Mouse (Mus musculus): ENCODE measurements around the gene Sipa1. TPM values are rescaled to one million over a fixed set of nuclear protein-coding genes. Genes with fewer than 3 reads are reported as not detected.

The Sipa1 gene
- polyA plus RNA-seq, 1 experiment from 2014 or later = 22.4 TPM

- no peak for ATAC-seq (ENCODE audit: low FRiP score)
- no peaks in the 10 kb centered on the region for H3K27me3 ChIP-seq
- 92% methylated on average over 13 of the region's 13 CpGs for WGBS
- no peaks in the 10 kb centered on the region for H3K9me3 ChIP-seq (replicated peaks)
- H3K9ac ChIP-seq = peak overlapping the region; percentile 78
- peak overlapping the region; percentile 72 for H3K4me2 ChIP-seq (replicated peaks)
- H3K36me3 ChIP-seq = peaks cover 53% of the 10 kb centered on the region
- peak overlapping the region; percentile 98 for H3K27ac ChIP-seq
- peaks cover 29% of the 10 kb centered on the region for H3K4me1 ChIP-seq
- H3K4me3 ChIP-seq = peak overlapping the region; percentile 70
These were observed 54.8 kb downstream of the Sipa1 start for GRCm38 (mm10) chr19:5608707-5609106.

- Histone ChIP-seq H3K4me3 (no peak overlapping the region; the same call in 1 of the 2 replicates), H3K9ac (peak overlapping the region; percentile 78; the same call in 1 of the 2 replicates), H3K9me3 (replicated peaks) (no peaks in the 10 kb centered on the region), H3K36me3 (peaks cover 60% of the 10 kb centered on the region), H3K27ac (no peak overlapping the region), H3K27me3 (no peaks in the 10 kb centered on the region), H3K4me1 (peaks cover 38% of the 10 kb centered on the region), H3K4me2 (replicated peaks) (peak overlapping the region; percentile 72; the same call in 1 of the 2 replicates)
- WGBS = 97% methylated on average over 26 of the region's 26 CpGs
- ATAC-seq (ENCODE audit: low FRiP score) = no peak
These were observed 55.6 kb downstream of the Sipa1 start for GRCm38 (mm10) chr19:5607705-5608410.

- Histone ChIP-seq H3K4me2 (replicated peaks) (no peak overlapping the region), H3K9me3 (replicated peaks) (no peaks in the 10 kb centered on the region), H3K4me1 (peaks cover 45% of the 10 kb centered on the region), H3K9ac (no peak overlapping the region), H3K27ac (no peak overlapping the region), H3K27me3 (no peaks in the 10 kb centered on the region), H3K36me3 (peaks cover 60% of the 10 kb centered on the region), H3K4me3 (no peak overlapping the region)
- 89% methylated on average over 8 of the region's 8 CpGs for WGBS
- no peak for ATAC-seq (ENCODE audit: low FRiP score)
These were observed 57.3 kb downstream of the Sipa1 start for GRCm38 (mm10) chr19:5606196-5606595.

GRCm38 (mm10) chr19:5605126-5605525, 58.4 kb downstream of the Sipa1 start:
- no peak overlapping the region for H3K4me3 ChIP-seq
- H3K4me1 ChIP-seq = peaks cover 39% of the 10 kb centered on the region
- WGBS = 92% methylated on average over 7 of the region's 7 CpGs
- peaks cover 60% of the 10 kb centered on the region for H3K36me3 ChIP-seq
- H3K27ac ChIP-seq = no peak overlapping the region
- H3K4me2 ChIP-seq (replicated peaks) = no peak overlapping the region
- ATAC-seq (ENCODE audit: low FRiP score) = no peak
- no peaks in the 10 kb centered on the region for H3K27me3 ChIP-seq
- H3K9ac ChIP-seq = no peak overlapping the region
- H3K9me3 ChIP-seq (replicated peaks) = no peaks in the 10 kb centered on the region

- 88% methylated on average over 7 of the region's 7 CpGs for WGBS
- H3K9me3 ChIP-seq (replicated peaks) = no peaks in the 10 kb centered on the region
- no peak overlapping the region for H3K27ac ChIP-seq
- ATAC-seq (ENCODE audit: low FRiP score) = no peak
- H3K36me3 ChIP-seq = peaks cover 57% of the 10 kb centered on the region
- H3K4me1 ChIP-seq = peaks cover 31% of the 10 kb centered on the region
- H3K4me3 ChIP-seq = no peak overlapping the region
- H3K27me3 ChIP-seq = no peaks in the 10 kb centered on the region
- H3K4me2 ChIP-seq (replicated peaks) = 0 out of 2 replicates have a peak overlapping the region, but pooled peaks have one; percentile 13
- H3K9ac ChIP-seq = no peak overlapping the region
These were observed 59.8 kb downstream of the Sipa1 start for GRCm38 (mm10) chr19:5603664-5604063.

GRCm38 (mm10) chr19:5601752-5602541, 61.6 kb downstream of the Sipa1 start, which contains the start of gene Rnaseh2c:
TSS of gene Rnaseh2c (plus strand) at chr19:5601873.
- H3K9ac ChIP-seq = peak within 1 kb of the TSS; percentile 95
- H3K36me3 ChIP-seq = peaks cover 40% of the 10 kb centered on the region
- ATAC-seq (ENCODE audit: low FRiP score) = peak; percentile 88
- no peaks in the 10 kb centered on the region for H3K9me3 ChIP-seq (replicated peaks)
- H3K4me3 ChIP-seq = peak within 1 kb of the TSS; percentile 77
- H3K27ac ChIP-seq = peak within 1 kb of the TSS; percentile 89
- peak within 1 kb of the TSS; percentile 87 for H3K4me2 ChIP-seq (replicated peaks)
- no peaks in the 10 kb centered on the region for H3K27me3 ChIP-seq
- WGBS = under 1% methylated on average over 64 of the region's 64 CpGs
- peaks cover 22% of the 10 kb centered on the region for H3K4me1 ChIP-seq

Small RNA genes lying within 50 kb of the gene (microRNA-seq; reads per million reads assigned to microRNA genes)
- 0.81 reads per million for gene Mir6987

Other genes with a start within 250 kb of the Sipa1 start
- 276 and 280 TPM in 2 replicates for gene Drap1, start 238.7 kb downstream of the Sipa1 start, polyA plus RNA-seq (2016; fragmentation: Nextera tagmentation; extraction: Ambion mirVana)
- gene AI837181, start 238.6 kb downstream of the Sipa1 start, polyA plus RNA-seq (2016; fragmentation: Nextera tagmentation; extraction: Ambion mirVana) = 59.0 and 59.6 TPM in 2 replicates
- gene Fosl1, start 216.2 kb downstream of the Sipa1 start, polyA plus RNA-seq (2016; fragmentation: Nextera tagmentation; extraction: Ambion mirVana) = not detected in 2 replicates
- 10.7 and 11.0 TPM in 2 replicates for gene Ccdc85b, start 205.8 kb downstream of the Sipa1 start, polyA plus RNA-seq (2016; fragmentation: Nextera tagmentation; extraction: Ambion mirVana)
- gene Fibp, start 203.1 kb downstream of the Sipa1 start, polyA plus RNA-seq (2016; fragmentation: Nextera tagmentation; extraction: Ambion mirVana) = 133 and 144 TPM in 2 replicates
- gene Ctsw, start 195.2 kb downstream of the Sipa1 start, polyA plus RNA-seq (2016; fragmentation: Nextera tagmentation; extraction: Ambion mirVana) = 3.7 and 4.3 TPM in 2 replicates
- 75.3 and 81.0 TPM in 2 replicates for gene Efemp2, start 189.8 kb downstream of the Sipa1 start, polyA plus RNA-seq (2016; fragmentation: Nextera tagmentation; extraction: Ambion mirVana)
- gene Mus81, start 175.3 kb downstream of the Sipa1 start, polyA plus RNA-seq (2016; fragmentation: Nextera tagmentation; extraction: Ambion mirVana) = 43.3 and 45.4 TPM in 2 replicates
- 3,169 and 3,299 TPM in 2 replicates for gene Cfl1, start 173.3 kb downstream of the Sipa1 start, polyA plus RNA-seq (2016; fragmentation: Nextera tagmentation; extraction: Ambion mirVana)
- 0.23 and 0.56 TPM in 2 replicates for gene 1700020D05Rik, start 159.9 kb downstream of the Sipa1 start, polyA plus RNA-seq (2016; fragmentation: Nextera tagmentation; extraction: Ambion mirVana)
- 38.3 and 42.2 TPM in 2 replicates for gene Snx32, start 153.2 kb downstream of the Sipa1 start, polyA plus RNA-seq (2016; fragmentation: Nextera tagmentation; extraction: Ambion mirVana)
- gene Ovol1, start 103.1 kb downstream of the Sipa1 start, polyA plus RNA-seq (2016; fragmentation: Nextera tagmentation; extraction: Ambion mirVana) = 0.18 and 0.19 TPM in 2 replicates
- gene Ap5b1, start 95.7 kb downstream of the Sipa1 start, polyA plus RNA-seq (2016; fragmentation: Nextera tagmentation; extraction: Ambion mirVana) = 2.6 and 3.2 TPM in 2 replicates
- gene Rnaseh2c, start 61.8 kb downstream of the Sipa1 start, polyA plus RNA-seq (2016; fragmentation: Nextera tagmentation; extraction: Ambion mirVana) = 114 and 126 TPM in 2 replicates
- 73.2 and 76.5 TPM in 2 replicates for gene Kat5, start 53.5 kb downstream of the Sipa1 start, polyA plus RNA-seq (2016; fragmentation: Nextera tagmentation; extraction: Ambion mirVana)
- gene Rela, start 26.2 kb downstream of the Sipa1 start, polyA plus RNA-seq (2016; fragmentation: Nextera tagmentation; extraction: Ambion mirVana) = 38.4 and 41.5 TPM in 2 replicates
- 21.5 and 23.3 TPM in 2 replicates for gene Map3k11, start 25.0 kb upstream of the Sipa1 start, polyA plus RNA-seq (2016; fragmentation: Nextera tagmentation; extraction: Ambion mirVana)
- 34.6 and 35.0 TPM in 2 replicates for gene Pcnx3, start 25.2 kb upstream of the Sipa1 start, polyA plus RNA-seq (2016; fragmentation: Nextera tagmentation; extraction: Ambion mirVana)
- not detected in 2 replicates for gene Kcnk7, start 40.7 kb upstream of the Sipa1 start, polyA plus RNA-seq (2016; fragmentation: Nextera tagmentation; extraction: Ambion mirVana)
- 10.8 and 12.1 TPM in 2 replicates for gene Ehbp1l1, start 62.6 kb upstream of the Sipa1 start, polyA plus RNA-seq (2016; fragmentation: Nextera tagmentation; extraction: Ambion mirVana)
- gene Fam89b, start 65.9 kb upstream of the Sipa1 start, polyA plus RNA-seq (2016; fragmentation: Nextera tagmentation; extraction: Ambion mirVana) = 174 and 177 TPM in 2 replicates
- 13.8 and 16.6 TPM in 2 replicates for gene Ltbp3, start 77.2 kb upstream of the Sipa1 start, polyA plus RNA-seq (2016; fragmentation: Nextera tagmentation; extraction: Ambion mirVana)
- gene Scyl1, start 107.7 kb upstream of the Sipa1 start, polyA plus RNA-seq (2016; fragmentation: Nextera tagmentation; extraction: Ambion mirVana) = 71.8 and 73.7 TPM in 2 replicates
- gene Frmd8, start 211.6 kb upstream of the Sipa1 start, polyA plus RNA-seq (2016; fragmentation: Nextera tagmentation; extraction: Ambion mirVana) = 28.7 and 29.9 TPM in 2 replicates
- gene Slc25a45, start 214.1 kb upstream of the Sipa1 start, polyA plus RNA-seq (2016; fragmentation: Nextera tagmentation; extraction: Ambion mirVana) = 2.0 and 2.2 TPM in 2 replicates
- gene Tigd3, start 230.4 kb upstream of the Sipa1 start, polyA plus RNA-seq (2016; fragmentation: Nextera tagmentation; extraction: Ambion mirVana) = 11.0 and 11.3 TPM in 2 replicates
- gene Dpf2, start 249.3 kb upstream of the Sipa1 start, polyA plus RNA-seq (2016; fragmentation: Nextera tagmentation; extraction: Ambion mirVana) = 161 and 177 TPM in 2 replicates

Measured in hindbrain, embryonic 12.5 days (tissue).